Mouse (Mus musculus) gastrocnemius, adult 2 months (tissue): ENCODE data around the gene Mfsd2b. TPM values are rescaled to one million over a fixed set of nuclear protein-coding genes. Genes with fewer than 3 reads are reported as not detected.
A peak's percentile ranks its signal among the peaks of the same experiment; 100 is the strongest.
"Not testable (repeated sequence)": the region's sequence is repeated elsewhere in the genome, so short reads cannot be mapped to it uniquely, and the experiment has no call there.

Experiments
- DNase-seq: peaks from one replicate; pipeline ENCODE4 v3.0.0; 2022
- H3K27ac ChIP-seq: fragments of 200-600 bp; 2 replicates; pipeline ENCODE4 v1.8.1; 2022; ENCODE audit warnings: mild to moderate bottlenecking
- H3K4me3 ChIP-seq: fragments of 200-600 bp; 2 replicates; pipeline ENCODE4 v1.8.1; 2022; ENCODE audit warnings: mild to moderate bottlenecking, moderate library complexity
- CTCF ChIP-seq: fragments of 200-600 bp; IDR thresholded peaks from 2 replicates; pipeline ENCODE4 v1.8.1; 2022; ENCODE audit warnings: antibody characterized with exemption, mild to moderate bottlenecking, moderate library complexity
- intact Hi-C: fragments of 180-260 bp; cut with DNase I; formaldehyde crosslinking; loops from one replicate; pipeline ENCODE4 v1.15.1; 2025
- long read RNA-seq, 2 experiments: library from polyadenylated mRNA; stranded (forward); transcript quantifications; one replicate each; pipeline ENCODE4 v2.0.0; 2021
- total RNA-seq, 2 experiments: library from RNA; stranded (reverse); gene quantifications; 2 replicates each; pipeline ENCODE4 v1.2.3; 2021

Mfsd2b gene
- under 1 TPM; 0.33 to 0.46 TPM for total RNA-seq
- long read RNA-seq, experiment 1 = 0 reads
- long read RNA-seq, experiment 2, partial matches to known transcripts = 0 of 1 reads
- long read RNA-seq, experiment 2, other reads (novel, unspliced or antisense) = 1 of 1 reads

DNA sequence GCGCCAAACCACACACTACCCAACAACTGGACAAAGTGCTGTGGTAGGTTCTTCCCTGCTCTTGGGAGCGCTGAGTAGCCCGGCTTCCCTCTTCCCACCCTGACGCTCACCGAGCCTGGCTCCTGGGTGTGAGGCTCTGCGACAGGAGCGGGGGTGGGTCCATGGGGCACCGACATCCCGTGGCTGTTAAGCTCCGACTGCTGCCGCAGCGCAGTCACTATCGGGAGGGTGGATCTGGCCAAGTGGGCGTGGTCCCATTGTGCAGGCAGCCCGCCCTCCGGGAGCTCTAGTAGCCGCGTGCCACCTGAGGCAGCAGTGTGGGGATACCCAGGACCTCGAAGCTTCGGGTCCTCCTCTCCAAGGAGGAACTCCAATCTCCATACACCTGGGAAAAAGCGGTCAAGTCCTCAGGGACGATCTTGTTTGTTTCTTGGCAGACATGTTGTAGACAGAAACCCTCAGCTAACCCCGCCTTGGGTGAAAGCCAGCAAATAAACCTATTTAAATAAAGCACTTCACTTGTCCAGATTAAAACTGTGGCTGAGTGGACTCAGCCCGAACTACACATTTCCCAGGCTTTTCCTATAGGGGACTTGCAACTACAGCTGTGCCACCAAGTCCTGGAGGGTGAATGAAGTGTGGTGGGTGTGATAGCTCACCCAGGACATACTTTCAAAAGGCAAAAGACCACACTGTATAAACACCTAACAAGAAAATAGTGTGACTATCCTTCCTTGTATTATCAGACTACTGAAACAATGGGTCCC lies at the start of gene Mfsd2b:
Gene Mfsd2b (minus strand): TSS at position 199 of the 767 bp plus-strand sequence.
- peak; percentile 80 for DNase-seq
- Histone ChIP-seq H3K27ac (no peak within 1 kb of the TSS), H3K4me3 (peak within 1 kb of the TSS; percentile 57)
- intact Hi-C loops = no loop called here
- no peak for TF ChIP-seq CTCF

DNA sequence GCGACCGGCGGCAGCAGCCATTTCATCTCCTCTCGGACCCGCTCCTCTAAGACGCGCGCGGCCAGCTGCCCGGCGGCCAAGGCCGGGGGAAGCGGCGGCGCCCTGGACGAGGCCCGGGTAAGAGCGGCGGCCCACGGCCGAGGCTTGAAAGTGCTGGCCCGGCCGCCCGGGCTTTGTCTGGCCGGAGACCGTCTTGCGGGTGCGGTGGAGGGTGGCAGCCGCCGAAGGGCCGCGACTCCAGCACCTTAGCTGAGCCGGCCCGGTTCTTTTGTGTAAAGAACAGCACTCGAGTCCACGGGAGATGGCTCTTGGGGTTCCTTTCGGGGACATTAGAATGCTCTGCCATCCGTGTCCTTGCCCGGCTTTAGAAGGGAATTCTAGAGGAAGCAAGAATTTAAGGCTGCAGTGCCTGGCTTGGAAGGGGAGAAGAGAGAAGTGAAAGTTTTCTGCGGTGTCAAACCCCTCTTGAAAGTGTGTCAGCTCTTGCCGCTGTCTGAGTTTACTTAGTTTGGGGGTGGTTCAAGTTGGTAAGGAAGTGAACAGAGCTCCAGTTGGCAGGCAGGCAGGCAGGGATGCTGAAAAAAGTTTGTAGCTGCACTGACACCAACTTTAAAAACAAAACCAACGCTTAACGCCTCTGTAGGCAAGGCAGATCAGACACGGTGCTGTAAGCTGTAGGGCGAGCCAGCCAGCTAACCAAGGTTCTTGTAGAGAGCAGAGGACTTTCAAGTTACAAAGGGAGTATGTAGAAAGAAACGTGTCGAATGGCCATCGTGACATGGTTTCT lies 43.8 kb upstream of the Mfsd2b start:
- TF ChIP-seq CTCF = no peak
- Histone ChIP-seq H3K27ac (peak overlapping the region; percentile 99), H3K4me3 (peak overlapping the region; percentile 96)
- peak; percentile 77 for DNase-seq
- intact Hi-C loops = loop anchor here (5.0 kb wide), 2 partner anchors 41 to 76 kb away; partner anchors contain the start of genes Fkbp1b and Wdcp

DNA sequence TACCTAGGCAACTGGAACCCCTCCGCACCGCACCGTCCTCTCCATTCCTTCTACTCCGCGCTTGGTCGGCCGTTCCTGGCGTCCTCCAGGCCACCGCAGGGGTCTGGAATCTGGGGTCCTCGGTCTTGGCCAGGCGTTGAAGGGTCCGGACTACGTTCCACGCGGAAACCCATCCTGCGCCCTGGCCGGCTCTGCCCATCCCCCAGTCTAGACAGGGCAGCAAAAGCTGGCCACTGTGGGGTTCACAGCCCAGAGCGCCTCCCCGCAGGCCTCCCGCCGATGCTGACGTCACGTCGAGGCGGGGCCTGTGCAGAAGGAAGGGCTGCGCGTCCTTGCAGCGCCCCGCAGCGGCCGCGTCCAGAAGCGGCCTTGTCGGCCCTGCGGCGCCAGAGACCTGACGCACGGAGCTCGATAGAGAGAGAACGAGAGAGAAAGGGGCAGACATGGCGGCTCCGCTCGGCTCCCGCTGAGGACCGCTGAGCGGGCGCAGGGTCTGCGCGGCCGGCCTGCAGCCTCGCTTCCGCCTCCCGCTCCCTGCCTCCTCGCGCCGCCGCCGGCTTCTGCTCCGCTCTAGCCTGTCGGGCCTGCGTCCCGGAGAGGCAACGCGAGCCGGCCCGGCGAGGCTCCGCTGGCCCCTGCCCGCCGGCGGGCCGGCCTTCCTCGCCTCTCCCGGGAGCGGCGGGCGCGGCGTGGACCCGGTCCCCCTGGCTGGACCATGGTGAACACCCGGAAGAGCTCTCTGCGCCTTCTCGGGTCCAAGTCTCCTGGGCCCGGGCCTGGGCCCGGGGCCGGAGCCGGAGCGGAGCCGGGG lies 43.0 kb upstream of the Mfsd2b start, which contains the start of gene Atad2b:
Gene Atad2b (plus strand): TSS at position 360 of the 811 bp plus-strand sequence.
- peak; percentile 100 for TF ChIP-seq CTCF
- peak within 1 kb of the TSS; percentile 99 for H3K27ac ChIP-seq
- intact Hi-C loops = loop anchor here (5.0 kb wide), 2 partner anchors 40 to 75 kb away; partner anchors contain the start of genes Fkbp1b and Wdcp
- peak within 1 kb of the TSS; percentile 96 for H3K4me3 ChIP-seq
- peak; percentile 99 for DNase-seq

DNA sequence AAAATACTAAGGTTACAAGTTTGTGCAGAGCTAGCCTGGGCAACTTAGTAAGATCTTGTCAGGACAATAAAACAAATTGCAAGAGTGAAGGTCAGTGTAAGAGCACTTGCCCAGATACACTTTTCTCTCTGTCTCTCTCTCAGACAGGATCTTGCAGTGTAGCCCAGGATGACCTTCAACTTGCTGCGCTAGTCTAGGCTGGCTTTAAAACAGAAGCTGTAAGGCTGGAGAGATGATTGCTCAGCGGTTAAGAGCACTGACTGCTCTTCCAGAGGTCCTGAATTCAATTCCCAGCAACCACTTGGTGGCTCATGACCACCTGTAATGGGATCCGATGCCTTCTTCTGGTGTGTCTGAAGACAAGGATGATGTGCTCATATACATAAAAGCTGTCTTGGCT lies 40.8 kb upstream of the Mfsd2b start:
- no peak overlapping the region for H3K27ac ChIP-seq
- H3K4me3 ChIP-seq = no peak overlapping the region
- TF ChIP-seq CTCF = no peak
- no peak for DNase-seq
- intact Hi-C loops = loop anchor here (5.0 kb wide), 2 partner anchors 38 to 73 kb away; partner anchors contain the start of genes Fkbp1b and Wdcp

DNA sequence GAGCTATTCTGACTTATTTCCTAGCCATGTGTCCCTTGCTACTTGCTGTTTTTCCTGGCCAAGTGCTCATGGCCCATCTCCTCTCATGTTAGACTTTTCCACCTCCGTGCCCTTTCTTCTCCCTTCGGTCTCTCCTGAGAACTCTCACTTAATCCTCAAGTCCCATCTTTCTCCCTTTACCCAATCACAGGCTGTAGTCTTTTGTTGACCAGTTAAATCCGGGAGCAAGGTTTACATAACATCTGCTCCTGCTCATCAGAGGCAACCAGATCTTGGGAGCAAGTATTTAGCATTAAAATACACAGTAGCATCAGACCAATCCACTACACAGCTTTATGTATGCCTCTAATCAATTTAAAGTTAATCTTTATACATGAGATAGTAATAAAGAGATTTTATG lies 40.3 kb upstream of the Mfsd2b start:
- intact Hi-C loops = no loop called here
- no peak overlapping the region for H3K4me3 ChIP-seq
- TF ChIP-seq CTCF = no peak
- no peak overlapping the region for H3K27ac ChIP-seq
- no peak for DNase-seq

DNA sequence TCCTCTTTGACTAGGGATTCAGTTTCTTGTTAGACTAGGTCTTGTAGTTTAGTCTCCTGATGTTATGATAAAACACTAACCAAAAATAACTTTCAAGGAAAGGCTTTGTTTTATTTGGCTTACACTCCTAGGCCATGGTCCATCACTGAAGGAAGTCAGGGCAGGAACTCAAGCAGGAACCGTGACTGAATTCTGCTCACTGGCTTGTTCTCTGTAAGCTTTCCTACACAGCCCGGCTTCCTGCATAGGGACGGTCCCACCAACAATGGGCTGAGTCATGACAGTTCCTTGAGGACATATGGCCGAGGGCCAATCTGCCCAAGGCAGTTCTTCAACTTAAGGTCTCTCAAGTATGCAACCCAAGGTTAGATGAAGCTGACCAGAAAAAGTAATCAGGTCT lies 37.6 kb upstream of the Mfsd2b start:
- Histone ChIP-seq H3K4me3 (no peak overlapping the region), H3K27ac (peak overlapping the region; percentile 54)
- intact Hi-C loops = no loop called here
- DNase-seq = no peak
- no peak for TF ChIP-seq CTCF

DNA sequence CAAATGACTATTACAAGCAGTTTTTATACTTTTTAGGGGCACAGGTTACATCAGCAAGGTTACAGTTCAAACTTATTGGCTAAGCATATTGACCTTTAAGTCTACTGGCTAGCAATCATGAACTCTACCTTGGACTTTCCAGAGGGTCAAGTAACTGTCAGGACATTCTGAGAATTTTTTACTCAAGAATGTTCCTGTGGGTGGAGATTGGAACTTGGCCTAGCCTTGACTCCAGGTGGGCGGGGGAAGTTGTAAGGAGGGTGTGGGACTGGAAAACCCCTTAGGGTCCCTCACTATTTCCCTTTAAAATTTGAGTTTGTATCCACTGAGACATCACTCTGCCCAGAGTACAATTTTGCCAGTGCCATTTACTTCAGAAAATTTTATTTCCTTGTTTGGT lies 36.3 kb upstream of the Mfsd2b start:
- DNase-seq, intact Hi-C loops, H3K27ac ChIP-seq, H3K4me3 ChIP-seq: not testable (repeated sequence)

DNA sequence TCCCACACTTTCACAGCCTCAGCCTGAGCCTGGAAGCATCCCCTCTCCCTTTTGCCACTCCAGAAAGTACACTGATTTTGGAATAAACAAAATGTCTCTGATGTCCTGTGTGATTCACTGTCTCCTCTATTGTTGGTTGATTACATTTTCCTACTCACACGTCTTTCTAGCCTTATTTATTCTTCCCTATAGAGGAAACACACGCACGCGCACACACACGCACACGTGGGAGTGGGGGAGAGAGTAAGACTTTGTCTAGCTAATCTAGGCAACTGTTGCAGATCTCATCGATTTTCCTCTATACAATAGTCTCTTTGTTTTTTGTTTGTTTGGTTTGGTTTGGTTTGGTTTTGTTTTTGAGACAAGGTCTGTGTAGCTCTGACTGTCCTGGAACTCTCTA lies 34.2 kb upstream of the Mfsd2b start:
- Histone ChIP-seq H3K27ac (no peak overlapping the region; the same call in 1 of the 2 replicates), H3K4me3 (no peak overlapping the region)
- TF ChIP-seq CTCF = no peak
- intact Hi-C loops = no loop called here
- DNase-seq = no peak

DNA sequence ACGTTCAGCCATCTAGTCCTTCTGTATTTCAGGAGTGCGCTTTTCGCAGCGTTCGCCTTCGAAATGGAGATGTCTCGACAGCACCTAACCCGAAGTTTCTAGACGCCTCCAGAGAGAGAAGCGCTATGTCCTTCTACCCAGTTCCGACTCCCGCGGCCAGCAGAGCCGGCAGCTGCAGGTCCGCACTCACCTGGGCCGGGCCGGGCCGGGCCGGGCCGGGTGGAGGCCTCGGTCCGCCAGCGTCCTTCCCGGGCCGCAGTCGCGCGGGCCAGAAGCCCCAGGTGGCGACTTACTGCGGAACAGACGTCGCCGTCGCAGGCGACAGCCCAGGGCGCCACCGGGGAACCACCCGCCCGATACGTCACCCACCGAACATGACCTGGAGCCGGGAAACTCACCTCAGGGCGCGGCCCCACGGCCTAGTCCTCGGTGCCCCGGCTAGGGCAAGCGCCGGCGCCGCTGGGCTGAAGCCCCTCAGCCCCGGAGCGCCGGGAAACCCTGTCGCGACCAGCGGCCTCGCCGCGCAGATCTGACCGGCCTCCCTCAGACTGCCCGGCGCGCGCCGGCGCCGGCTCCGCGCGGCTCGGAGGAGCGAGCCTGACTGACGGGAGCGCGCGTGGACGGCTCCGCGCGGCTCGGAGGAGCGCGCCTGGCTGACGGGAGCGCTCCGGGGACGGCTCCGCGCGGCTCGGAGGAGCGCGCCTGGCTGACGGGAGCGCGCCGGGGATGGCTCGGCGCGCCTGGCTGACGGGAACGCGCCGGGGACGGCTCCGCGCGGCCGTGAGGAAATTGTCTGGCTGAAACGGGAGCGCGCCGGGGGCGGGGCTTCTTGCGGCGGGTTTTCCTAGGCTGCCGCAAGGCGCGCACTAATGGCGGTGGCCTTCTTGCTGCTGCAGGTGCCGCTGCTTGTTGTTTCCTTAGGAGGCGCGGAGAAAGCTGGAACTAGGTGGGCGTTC lies 33.1 kb upstream of the Mfsd2b start, which contains the start of gene Ubxn2a:
Gene Ubxn2a (minus strand): TSS at position 755 of the 956 bp plus-strand sequence.
- Histone ChIP-seq H3K27ac (peak within 1 kb of the TSS; percentile 100), H3K4me3 (peak within 1 kb of the TSS; percentile 83)
- DNase-seq = peak; percentile 98
- TF ChIP-seq CTCF = peak; percentile 52
- intact Hi-C loops = no loop called here

DNA sequence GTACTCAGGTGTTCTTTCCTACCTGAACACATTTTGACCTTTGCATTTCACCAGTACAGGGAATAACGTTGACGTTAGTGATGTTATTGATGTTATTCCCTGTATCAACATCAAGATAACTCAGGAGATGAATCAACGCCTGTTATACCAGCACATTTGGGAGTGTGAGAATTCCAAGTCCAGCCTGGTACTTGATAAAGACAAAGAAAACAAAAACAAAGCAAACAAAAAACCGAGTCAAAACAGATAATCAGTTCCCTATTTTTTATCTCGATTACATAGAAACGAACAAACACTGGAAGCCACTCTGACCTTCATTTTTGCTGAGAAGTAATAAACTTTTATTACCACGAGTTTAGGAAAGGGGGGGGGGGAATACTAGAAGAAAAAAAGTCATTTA lies 32.3 kb upstream of the Mfsd2b start:
- intact Hi-C loops = no loop called here
- peak overlapping the region; percentile 100 for H3K27ac ChIP-seq
- TF ChIP-seq CTCF = no peak
- peak overlapping the region; percentile 83 for H3K4me3 ChIP-seq
- no peak for DNase-seq

DNA sequence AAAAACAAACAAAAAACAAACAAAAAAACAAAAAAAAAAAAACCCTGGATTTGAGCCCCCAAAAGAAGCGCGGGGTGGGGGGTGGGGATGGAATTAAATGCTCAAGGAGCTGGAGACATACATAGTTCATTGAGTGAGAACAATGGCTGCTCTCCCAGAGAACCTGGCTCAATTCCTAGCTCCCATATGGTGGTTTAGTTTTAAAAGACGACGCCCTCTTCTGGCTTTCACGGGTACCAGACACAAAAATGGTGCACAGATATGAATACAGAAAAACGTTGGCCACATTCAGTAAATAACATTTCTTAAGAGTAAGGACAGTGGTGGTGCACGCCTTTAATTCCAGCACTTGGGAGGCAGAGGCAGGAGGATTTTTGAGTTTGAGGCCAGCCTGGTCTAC lies 31.8 kb upstream of the Mfsd2b start:
- intact Hi-C loops = no loop called here
- Histone ChIP-seq H3K27ac (no peak overlapping the region), H3K4me3 (peak overlapping the region; percentile 83; the same call in 1 of the 2 replicates)
- TF ChIP-seq CTCF = no peak
- DNase-seq = no peak
